Comparison of ENCODE assay signal across 9 mouse cellular contexts in the genomic region with DNA sequence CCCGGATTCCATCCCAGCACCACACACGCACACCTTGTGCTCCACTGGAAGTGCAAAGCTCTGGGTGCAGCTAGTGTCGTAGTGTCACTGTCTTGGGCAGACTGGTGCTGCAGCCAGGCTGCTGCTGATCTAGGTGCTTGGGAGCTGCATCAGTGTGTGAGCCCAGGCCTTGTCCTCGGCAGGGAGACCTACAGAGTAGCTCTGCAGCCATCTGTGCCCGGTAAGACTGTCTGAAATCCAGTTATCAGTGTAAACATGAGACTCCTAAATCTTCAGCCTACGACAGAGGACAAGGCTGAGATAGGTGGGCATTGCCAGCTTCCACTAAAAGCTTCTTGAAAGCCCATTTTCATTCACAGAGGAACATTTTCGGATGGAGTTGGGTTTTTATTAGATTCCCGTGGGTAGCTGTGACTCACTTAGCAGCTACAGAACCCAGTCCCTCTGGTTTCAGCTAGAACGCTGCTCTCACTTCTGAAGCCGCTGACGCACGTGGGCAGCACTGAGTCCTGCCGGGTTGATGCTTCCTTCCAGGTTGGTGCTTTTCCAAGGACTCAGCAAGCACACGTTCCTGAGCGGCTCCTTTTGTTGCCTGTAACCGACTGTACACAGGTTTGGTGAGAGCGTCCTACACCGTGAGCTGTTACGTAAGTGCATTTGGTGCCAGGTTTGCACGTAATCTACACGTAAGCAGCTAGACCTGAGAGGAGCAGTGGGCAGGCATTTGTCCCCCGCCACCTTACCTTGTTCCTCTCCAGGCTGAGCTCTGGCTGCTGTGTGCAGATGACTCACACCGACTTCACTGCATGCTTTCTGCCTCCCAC. TPM values are rescaled to one million over a fixed set of nuclear protein-coding genes. Genes with fewer than 3 reads are reported as not detected.
A peak's percentile ranks its signal among the peaks of the same experiment; 100 is the strongest.
DNase-seq lines count a peak whose midpoint lies in the region; ATAC-seq and TF ChIP-seq lines count a peak whose summit lies in the region.
"Had no signal": no experiment of that assay in that cellular context is flagged by ENCODE, and none has a peak within 500 bp of the region (broad histone marks: within the 10 kb centered on the region; RNA-seq: fewer than 3 reads in every experiment).

No protein-coding gene starts in this region.

- no peaks in the 10 kb centered on the region for H3K4me1 ChIP-seq in midbrain, postnatal 0 days (ENCODE audit: insufficient read depth, low read length)
- H3K4me1 ChIP-seq in midbrain, embryonic 15.5 days: no peaks in the 10 kb centered on the region
- H3K4me1 ChIP-seq in stomach, postnatal 0 days (replicated peaks; ENCODE audit: control insufficient read depth, insufficient read depth): no peaks in the 10 kb centered on the region
- H3K4me1 ChIP-seq in midbrain, embryonic 14.5 days (ENCODE audit: control insufficient read depth, insufficient read depth, low read length): no peaks in the 10 kb centered on the region
- H3K4me1 ChIP-seq: hindbrain, embryonic 13.5 days had no signal

- peak; percentile 34 for DNase-seq in midbrain, postnatal 0 days (ENCODE audit: low spot score)
- peak; percentile 80 for DNase-seq in fibroblast of lung, adult 2 months (ENCODE audit: low read depth)
- peak; percentile 90 to 91 for DNase-seq in left cerebral cortex, adult 9 months (ENCODE audit: low spot score in 2 of 2)
- DNase-seq in stomach, postnatal 0 days (ENCODE audit: low spot score): no peak
- DNase-seq in urinary bladder, postnatal 4 days (ENCODE audit: low spot score in 2 of 2): no peak
- no peak for DNase-seq in spleen, adult 18-20 months
- no peak for DNase-seq in midbrain, embryonic 14.5 days

- TF ChIP-seq CTCF in midbrain, postnatal 0 days (IDR thresholded peaks at IDR 0.05): no peak
- TF ChIP-seq CTCF in stomach, postnatal 0 days (IDR thresholded peaks at IDR 0.05; ENCODE audit: low read depth): peak; percentile 19; the same call in 1 of the 2 replicates

- H3K9ac ChIP-seq in midbrain, postnatal 0 days (replicated peaks; ENCODE audit: low read length, poor library complexity, severe bottlenecking): no peak overlapping the region
- no peak overlapping the region for H3K9ac ChIP-seq in midbrain, embryonic 15.5 days
- H3K9ac ChIP-seq in stomach, postnatal 0 days (ENCODE audit: low read length): no peak overlapping the region
- H3K9ac ChIP-seq in midbrain, embryonic 14.5 days (replicated peaks; ENCODE audit: low read length): no peak overlapping the region
- H3K9ac ChIP-seq: hindbrain, embryonic 13.5 days had no signal

- no peak for ATAC-seq in midbrain, postnatal 0 days (ENCODE audit: low FRiP score)
- ATAC-seq in midbrain, embryonic 15.5 days (replicated peaks): no peak
- no peak for ATAC-seq in stomach, postnatal 0 days (ENCODE audit: low FRiP score, low TSS enrichment)
- ATAC-seq in midbrain, embryonic 14.5 days (ENCODE audit: low FRiP score, low TSS enrichment): no peak

- H3K9me3 ChIP-seq in midbrain, postnatal 0 days (ENCODE audit: low read length): no peaks in the 10 kb centered on the region
- no peaks in the 10 kb centered on the region for H3K9me3 ChIP-seq in midbrain, embryonic 15.5 days
- no peaks in the 10 kb centered on the region for H3K9me3 ChIP-seq in stomach, postnatal 0 days (ENCODE audit: control insufficient read depth, low read length)
- no peaks in the 10 kb centered on the region for H3K9me3 ChIP-seq in midbrain, embryonic 14.5 days (ENCODE audit: control insufficient read depth, low read length)
- H3K9me3 ChIP-seq: hindbrain, embryonic 13.5 days had no signal

- no peak overlapping the region for H3K4me3 ChIP-seq in midbrain, postnatal 0 days (ENCODE audit: low read depth, low read length)
- no peak overlapping the region for H3K4me3 ChIP-seq in midbrain, embryonic 15.5 days
- H3K4me3 ChIP-seq in stomach, postnatal 0 days (ENCODE audit: low read depth, low read length): no peak overlapping the region
- no peak overlapping the region for H3K4me3 ChIP-seq in midbrain, embryonic 14.5 days (replicated peaks; ENCODE audit: low read depth, low read length)
- H3K4me3 ChIP-seq: hindbrain, embryonic 13.5 days had no signal

- no peak overlapping the region for H3K4me2 ChIP-seq in midbrain, postnatal 0 days (ENCODE audit: low read depth, low read length, poor library complexity, severe bottlenecking)
- H3K4me2 ChIP-seq in midbrain, embryonic 15.5 days: no peak overlapping the region
- no peak overlapping the region for H3K4me2 ChIP-seq in stomach, postnatal 0 days (replicated peaks; ENCODE audit: low read depth)
- H3K4me2 ChIP-seq in midbrain, embryonic 14.5 days (ENCODE audit: low read length): no peak overlapping the region
- H3K4me2 ChIP-seq: hindbrain, embryonic 13.5 days had no signal

- TF ChIP-seq EP300 in stomach, postnatal 0 days (optimal IDR thresholded peaks at IDR 0.05): no peak

- no peak overlapping the region for H3K27ac ChIP-seq in midbrain, postnatal 0 days (ENCODE audit: low read depth, low read length)
- no peak overlapping the region for H3K27ac ChIP-seq in midbrain, embryonic 15.5 days
- H3K27ac ChIP-seq in stomach, postnatal 0 days (replicated peaks): no peak overlapping the region
- H3K27ac ChIP-seq in midbrain, embryonic 14.5 days (replicated peaks; ENCODE audit: low read depth, low read length): no peak overlapping the region
- H3K27ac ChIP-seq: hindbrain, embryonic 13.5 days had no signal

- WGBS in midbrain, postnatal 0 days: 87% methylated on average over 23 of the region's 23 CpGs
- WGBS in midbrain, embryonic 15.5 days: 89% methylated on average over 23 of the region's 23 CpGs
- WGBS in stomach, postnatal 0 days: 80% methylated on average over 23 of the region's 23 CpGs
- 92% methylated on average over 23 of the region's 23 CpGs for WGBS in midbrain, embryonic 14.5 days

- H3K36me3 ChIP-seq in midbrain, postnatal 0 days (ENCODE audit: insufficient read depth, low read length): peaks cover 31% of the 10 kb centered on the region; the same call in 1 of the 2 replicates
- H3K36me3 ChIP-seq in midbrain, embryonic 15.5 days (replicated peaks): peaks cover 11% of the 10 kb centered on the region; the same call in 1 of the 2 replicates
- H3K36me3 ChIP-seq in stomach, postnatal 0 days (ENCODE audit: control insufficient read depth, insufficient read depth, low read length): peaks cover 5% of the 10 kb centered on the region; the same call in 1 of the 2 replicates
- H3K36me3 ChIP-seq in midbrain, embryonic 14.5 days (ENCODE audit: control insufficient read depth, insufficient read depth, low read length): peaks cover 61% of the 10 kb centered on the region

- no peaks in the 10 kb centered on the region for H3K27me3 ChIP-seq in midbrain, postnatal 0 days (ENCODE audit: insufficient read depth, low read length)
- no peaks in the 10 kb centered on the region for H3K27me3 ChIP-seq in midbrain, embryonic 15.5 days (replicated peaks)
- H3K27me3 ChIP-seq in stomach, postnatal 0 days (ENCODE audit: control insufficient read depth, insufficient read depth, low read length): no peaks in the 10 kb centered on the region
- H3K27me3 ChIP-seq in midbrain, embryonic 14.5 days (ENCODE audit: control insufficient read depth, insufficient read depth, low read length): no peaks in the 10 kb centered on the region
- H3K27me3 ChIP-seq: hindbrain, embryonic 13.5 days had no signal

RNA-seq across cellular contexts. Expression of a gene that starts 29.2 kb away (rescaled TPM):
- 16.9 and 17.8 TPM in 2 replicates for total RNA-seq in midbrain, postnatal 0 days (2014; rRNA removed)
- 18.1 and 21.8 TPM in 2 replicates for polyA plus RNA-seq in midbrain, postnatal 0 days (2015; fragmentation: Nextera tagmentation; extraction: Ambion mirVana)
- 27.0 and 28.3 TPM in 2 replicates for polyA plus RNA-seq in midbrain, embryonic 15.5 days (2015; fragmentation: Nextera tagmentation; extraction: Ambion mirVana)
- 5.2 and 5.3 TPM in 2 replicates for polyA plus RNA-seq in stomach, postnatal 0 days (2015; fragmentation: Nextera tagmentation; extraction: Ambion mirVana)
- 18.5 and 27.1 TPM in 2 replicates for polyA plus RNA-seq in midbrain, embryonic 14.5 days (2014; fragmentation: Nextera tagmentation; extraction: Ambion mirVana)

RNA-seq across cellular contexts. Expression of a gene that starts 29.3 kb away (rescaled TPM):
- total RNA-seq in midbrain, postnatal 0 days (2014; rRNA removed): 137 and 149 TPM in 2 replicates
- polyA plus RNA-seq in midbrain, postnatal 0 days (2015; fragmentation: Nextera tagmentation; extraction: Ambion mirVana): 366 and 368 TPM in 2 replicates
- polyA plus RNA-seq in midbrain, embryonic 15.5 days (2015; fragmentation: Nextera tagmentation; extraction: Ambion mirVana): 268 and 286 TPM in 2 replicates
- 187 and 191 TPM in 2 replicates for polyA plus RNA-seq in stomach, postnatal 0 days (2015; fragmentation: Nextera tagmentation; extraction: Ambion mirVana)
- polyA plus RNA-seq in midbrain, embryonic 14.5 days (2014; fragmentation: Nextera tagmentation; extraction: Ambion mirVana): 324 and 331 TPM in 2 replicates

RNA-seq across cellular contexts. Expression of a gene that starts 40.7 kb away (rescaled TPM):
- total RNA-seq in midbrain, postnatal 0 days (2014; rRNA removed): 19.3 and 22.7 TPM in 2 replicates
- 5.6 and 6.7 TPM in 2 replicates for polyA plus RNA-seq in midbrain, postnatal 0 days (2015; fragmentation: Nextera tagmentation; extraction: Ambion mirVana)
- polyA plus RNA-seq in midbrain, embryonic 15.5 days (2015; fragmentation: Nextera tagmentation; extraction: Ambion mirVana): 7.6 and 8.4 TPM in 2 replicates
- polyA plus RNA-seq in stomach, postnatal 0 days (2015; fragmentation: Nextera tagmentation; extraction: Ambion mirVana): 7.8 and 8.2 TPM in 2 replicates
- 8.5 and 9.1 TPM in 2 replicates for polyA plus RNA-seq in midbrain, embryonic 14.5 days (2014; fragmentation: Nextera tagmentation; extraction: Ambion mirVana)

RNA-seq across cellular contexts. Expression of a gene that starts 46.9 kb away (rescaled TPM):
- 20.8 and 37.9 TPM in 2 replicates for total RNA-seq in midbrain, postnatal 0 days (2014; rRNA removed)
- polyA plus RNA-seq in midbrain, postnatal 0 days (2015; fragmentation: Nextera tagmentation; extraction: Ambion mirVana): 41.8 and 44.4 TPM in 2 replicates
- 42.9 and 47.7 TPM in 2 replicates for polyA plus RNA-seq in midbrain, embryonic 15.5 days (2015; fragmentation: Nextera tagmentation; extraction: Ambion mirVana)
- 40.5 and 41.5 TPM in 2 replicates for polyA plus RNA-seq in stomach, postnatal 0 days (2015; fragmentation: Nextera tagmentation; extraction: Ambion mirVana)
- polyA plus RNA-seq in midbrain, embryonic 14.5 days (2014; fragmentation: Nextera tagmentation; extraction: Ambion mirVana): 43.1 and 43.9 TPM in 2 replicates

RNA-seq across cellular contexts. Expression of a gene that starts 47.3 kb away (rescaled TPM):
- 131 and 139 TPM in 2 replicates for total RNA-seq in midbrain, postnatal 0 days (2014; rRNA removed)
- 156 and 160 TPM in 2 replicates for polyA plus RNA-seq in midbrain, postnatal 0 days (2015; fragmentation: Nextera tagmentation; extraction: Ambion mirVana)
- polyA plus RNA-seq in midbrain, embryonic 15.5 days (2015; fragmentation: Nextera tagmentation; extraction: Ambion mirVana): 149 and 162 TPM in 2 replicates
- 23.8 and 26.0 TPM in 2 replicates for polyA plus RNA-seq in stomach, postnatal 0 days (2015; fragmentation: Nextera tagmentation; extraction: Ambion mirVana)
- 155 and 164 TPM in 2 replicates for polyA plus RNA-seq in midbrain, embryonic 14.5 days (2014; fragmentation: Nextera tagmentation; extraction: Ambion mirVana)

Comparison
In these comparisons a context has a peak if more than half of its experiments do, and no peak if none do; other contexts are left out.
1. DNase-seq: peak in midbrain, postnatal 0 days (single experiment), fibroblast of lung, adult 2 months (single experiment) and left cerebral cortex, adult 9 months (2 of 2); none in stomach, postnatal 0 days (single experiment), urinary bladder, postnatal 4 days (0 of 2), spleen, adult 18-20 months (0 of 2) and midbrain, embryonic 14.5 days (single experiment).